Mouse (Mus musculus) midbrain, embryonic 16.5 days (tissue): ENCODE results near the gene Coil. TPM values are rescaled to one million over a fixed set of nuclear protein-coding genes. Genes with fewer than 3 reads are reported as not detected.

ENCODE experiments used
- ATAC-seq: fragments of 200-750 bp; cut with Nextera tagmentation; 2 replicates; pipeline ENCODE4 v1.8.0; 2017; ENCODE audit warnings: moderate TSS enrichment
- H3K27ac ChIP-seq: fragments of 300-500 bp; sonication (generic); 2 replicates; pipeline ENCODE4 v1.5.1; 2014; ENCODE audit warnings: mild to moderate bottlenecking, low read length, mixed read lengths
- H3K27me3 ChIP-seq: fragments of 300-500 bp; sonication (generic); 2 replicates; pipeline ENCODE4 v1.6.1; 2014; ENCODE audit warnings: low read depth, low read length, mixed read lengths; ENCODE audit not compliant: control insufficient read depth, insufficient read depth
- H3K36me3 ChIP-seq: fragments of 300-500 bp; sonication (generic); 2 replicates; pipeline ENCODE4 v1.6.1; 2014; ENCODE audit warnings: mild to moderate bottlenecking, low read length, moderate library complexity, mixed read lengths; ENCODE audit not compliant: control insufficient read depth, insufficient read depth
- H3K4me1 ChIP-seq: fragments of 300-500 bp; sonication (generic); 2 replicates; pipeline ENCODE4 v1.6.1; 2014; ENCODE audit warnings: mild to moderate bottlenecking, low read length, mixed read lengths; ENCODE audit not compliant: control insufficient read depth, insufficient read depth
- H3K4me2 ChIP-seq: fragments of 300-500 bp; sonication (generic); 2 replicates; pipeline ENCODE4 v1.6.1; 2014; ENCODE audit warnings: mild to moderate bottlenecking, low read length, mixed read lengths
- H3K4me3 ChIP-seq: fragments of 300-500 bp; sonication (generic); 2 replicates; pipeline ENCODE4 v1.5.1; 2014; ENCODE audit warnings: low read depth, mild to moderate bottlenecking, low read length, moderate library complexity, mixed read lengths
- H3K9ac ChIP-seq: fragments of 300-500 bp; sonication (generic); 2 replicates; pipeline ENCODE4 v1.6.1; 2014; ENCODE audit warnings: low read depth, low read length, mixed read lengths
- H3K9me3 ChIP-seq: fragments of 300-500 bp; sonication (generic); replicated peaks from 2 replicates; pipeline ENCODE4 v1.6.1; 2014; ENCODE audit warnings: mild to moderate bottlenecking, low read length, mixed read lengths; ENCODE audit not compliant: control insufficient read depth, poor library complexity, severe bottlenecking
- WGBS: fragments of 180-500 bp; shearing (Covaris S2); extraction: QIAGEN DNeasy Blood & Tissue Kit; methylation state at CpG from one replicate; pipeline ENCODE4 v1.1.7; 2014; 5-methylcytosine and 5-hydroxymethylcytosine counted together
- polyA plus RNA-seq: library from polyadenylated mRNA; unstranded; fragments of >200 nt; fragmentation: Nextera tagmentation; extraction: Ambion mirVana; gene quantifications from 2 replicates; pipeline ENCODE4 v1.2.1, GENCODE M21; 2015

Gene Coil
- polyA plus RNA-seq, 1 experiment from 2014 or later, result 30.4 TPM

GRCm38 (mm10) chr11:88941489-88941888 lies 28.6 kb upstream of the Coil start:
- no peak overlapping the region for H3K9ac ChIP-seq
- H3K4me2 ChIP-seq, result no peak overlapping the region
- no peak overlapping the region for H3K4me3 ChIP-seq
- no peaks in the 10 kb centered on the region for H3K27me3 ChIP-seq
- no peak for ATAC-seq
- H3K36me3 ChIP-seq, result 0 out of 2 replicates have a peak, but pooled peaks cover 8% of the 10 kb centered on the region
- no peaks in the 10 kb centered on the region for H3K9me3 ChIP-seq
- WGBS, result 85% methylated on average over 12 of the region's 12 CpGs
- no peaks in the 10 kb centered on the region for H3K4me1 ChIP-seq
- H3K27ac ChIP-seq, result no peak overlapping the region

GRCm38 (mm10) chr11:88945971-88946585 lies 24.0 kb upstream of the Coil start:
- H3K27me3 ChIP-seq, result no peaks in the 10 kb centered on the region
- no peak overlapping the region for H3K4me3 ChIP-seq
- H3K9ac ChIP-seq, result no peak overlapping the region
- no peak overlapping the region for H3K4me2 ChIP-seq
- H3K9me3 ChIP-seq, result no peaks in the 10 kb centered on the region
- peaks cover 4% of the 10 kb centered on the region; the same call in 1 of the 2 replicates for H3K36me3 ChIP-seq
- 85% methylated on average over 6 of the region's 8 CpGs for WGBS
- H3K27ac ChIP-seq, result no peak overlapping the region
- ATAC-seq, result no peak
- H3K4me1 ChIP-seq, result no peaks in the 10 kb centered on the region

DNA sequence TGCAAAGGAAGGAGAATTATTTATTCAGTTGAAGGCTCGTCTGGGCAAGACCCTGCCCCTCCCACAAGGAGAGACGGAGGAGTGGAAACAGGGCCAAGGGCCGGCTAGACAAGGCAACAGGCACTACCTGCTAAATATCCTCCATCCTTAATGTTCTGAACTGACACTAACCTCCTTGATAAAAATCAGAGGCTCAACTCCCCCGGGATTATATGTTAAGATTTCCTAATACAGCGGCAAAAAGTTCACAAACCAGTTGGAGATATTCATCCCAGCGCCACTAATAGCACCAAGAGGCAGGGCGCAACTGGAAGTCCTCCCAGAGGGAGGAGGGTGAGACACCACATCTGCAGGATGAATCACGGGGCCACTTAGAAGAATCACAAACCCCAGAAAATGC lies 21.2 kb upstream of the Coil start:
- H3K4me1 ChIP-seq, result peaks cover 6% of the 10 kb centered on the region
- no peak overlapping the region for H3K4me3 ChIP-seq
- no peak overlapping the region for H3K9ac ChIP-seq
- ATAC-seq, result no peak
- H3K27ac ChIP-seq, result no peak overlapping the region
- H3K27me3 ChIP-seq, result no peaks in the 10 kb centered on the region
- peaks cover 4% of the 10 kb centered on the region; the same call in 1 of the 2 replicates for H3K36me3 ChIP-seq
- H3K4me2 ChIP-seq, result no peak overlapping the region
- H3K9me3 ChIP-seq, result no peaks in the 10 kb centered on the region
- 80% methylated on average over 8 of the region's 8 CpGs for WGBS

- Histone ChIP-seq H3K4me1 (peaks cover 9% of the 10 kb centered on the region), H3K27ac (no peak overlapping the region), H3K9ac (no peak overlapping the region), H3K4me3 (no peak overlapping the region), H3K27me3 (no peaks in the 10 kb centered on the region), H3K36me3 (no peaks in the 10 kb centered on the region; the same call in 1 of the 2 replicates), H3K9me3 (no peaks in the 10 kb centered on the region), H3K4me2 (no peak overlapping the region)
- ATAC-seq, result no peak
- WGBS, result 94% methylated on average over 8 of the region's 8 CpGs
Observed at GRCm38 (mm10) chr11:88949802-88950639, 20.0 kb upstream of the Coil start.

DNA sequence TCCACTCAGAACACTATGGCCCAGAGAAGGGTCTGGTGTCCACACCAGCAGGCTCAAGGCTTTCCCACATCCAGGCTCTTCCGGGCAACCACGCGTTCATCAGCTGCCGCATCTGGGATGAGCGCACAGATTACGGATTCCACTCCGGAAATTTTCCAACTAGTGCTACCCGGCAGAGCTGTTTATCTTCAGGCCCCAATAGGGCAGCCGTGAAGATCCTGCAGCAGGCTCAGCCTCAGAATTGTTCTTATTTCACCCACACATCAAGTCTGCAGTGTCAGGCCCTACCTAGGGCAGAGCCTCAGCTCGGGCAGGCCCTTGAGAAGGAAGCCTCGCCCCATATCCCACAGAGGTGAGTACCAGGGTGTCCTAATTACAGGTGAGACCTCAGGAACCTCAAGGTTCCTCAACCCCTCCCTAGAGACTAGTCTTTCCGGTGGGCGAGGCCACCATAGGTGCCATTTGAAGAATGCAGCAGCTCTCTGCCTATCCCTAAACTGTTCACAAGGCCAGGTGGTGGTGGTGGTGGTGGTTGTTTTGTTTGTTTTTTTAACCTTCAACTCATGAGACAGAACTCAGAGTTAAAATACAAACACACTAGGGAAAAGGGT lies 19.3 kb upstream of the Coil start:
- H3K4me2 ChIP-seq, result no peak overlapping the region
- 92% methylated on average over 13 of the region's 13 CpGs for WGBS
- H3K4me3 ChIP-seq, result no peak overlapping the region
- H3K4me1 ChIP-seq, result peaks cover 9% of the 10 kb centered on the region
- no peaks in the 10 kb centered on the region for H3K9me3 ChIP-seq
- ATAC-seq, result no peak
- H3K9ac ChIP-seq, result no peak overlapping the region
- H3K36me3 ChIP-seq, result no peaks in the 10 kb centered on the region; the same call in 1 of the 2 replicates
- H3K27me3 ChIP-seq, result no peaks in the 10 kb centered on the region
- H3K27ac ChIP-seq, result no peak overlapping the region

- no peak for ATAC-seq
- Histone ChIP-seq H3K27me3 (no peaks in the 10 kb centered on the region), H3K4me3 (no peak overlapping the region), H3K9ac (no peak overlapping the region), H3K36me3 (no peaks in the 10 kb centered on the region; the same call in 1 of the 2 replicates), H3K27ac (no peak overlapping the region), H3K4me1 (peaks cover 9% of the 10 kb centered on the region), H3K9me3 (no peaks in the 10 kb centered on the region), H3K4me2 (no peak overlapping the region)
- 98% methylated on average over 2 of the region's 2 CpGs for WGBS
Observed at GRCm38 (mm10) chr11:88951576-88951975, 18.5 kb upstream of the Coil start.

DNA sequence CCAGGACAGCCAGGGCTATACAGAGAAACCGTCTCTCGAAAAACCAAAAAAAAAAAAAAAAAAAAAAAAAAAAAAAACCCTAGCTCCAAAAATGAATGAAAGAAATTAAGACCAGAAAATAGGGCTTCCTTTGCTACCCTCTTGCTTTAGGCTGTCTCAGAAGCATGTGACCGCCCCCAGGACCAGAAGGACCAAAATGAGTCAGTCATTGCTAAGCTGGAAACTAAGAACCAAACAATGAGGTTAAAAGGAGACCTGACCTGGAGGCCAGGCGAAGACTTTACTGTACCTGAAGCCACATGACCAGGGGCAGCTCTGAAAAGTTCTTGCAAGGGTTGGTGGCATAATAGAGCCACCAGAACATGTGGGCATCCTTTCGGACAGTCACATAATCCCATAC lies 17.9 kb upstream of the Coil start:
- Histone ChIP-seq H3K4me2 (no peak overlapping the region), H3K36me3 (no peaks in the 10 kb centered on the region; the same call in 1 of the 2 replicates), H3K27ac (no peak overlapping the region), H3K9me3 (no peaks in the 10 kb centered on the region), H3K4me3 (no peak overlapping the region), H3K27me3 (no peaks in the 10 kb centered on the region), H3K9ac (no peak overlapping the region), H3K4me1 (peaks cover 9% of the 10 kb centered on the region)
- WGBS, result 96% methylated on average over 5 of the region's 5 CpGs
- no peak for ATAC-seq

- H3K27ac ChIP-seq, result no peak overlapping the region
- no peak overlapping the region for H3K4me3 ChIP-seq
- no peaks in the 10 kb centered on the region; the same call in 1 of the 2 replicates for H3K36me3 ChIP-seq
- peaks cover 9% of the 10 kb centered on the region for H3K4me1 ChIP-seq
- H3K27me3 ChIP-seq, result no peaks in the 10 kb centered on the region
- 92% methylated on average over 3 of the region's 3 CpGs for WGBS
- H3K9ac ChIP-seq, result no peak overlapping the region
- H3K4me2 ChIP-seq, result no peak overlapping the region
- no peaks in the 10 kb centered on the region for H3K9me3 ChIP-seq
- ATAC-seq, result no peak
Observed at GRCm38 (mm10) chr11:88953582-88953981, 16.5 kb upstream of the Coil start.

- Histone ChIP-seq H3K9ac (peak overlapping the region; percentile 35), H3K4me2 (peak overlapping the region; percentile 63), H3K27ac (peak overlapping the region; percentile 23), H3K36me3 (no peaks in the 10 kb centered on the region; the same call in 1 of the 2 replicates), H3K4me1 (peaks cover 9% of the 10 kb centered on the region), H3K9me3 (no peaks in the 10 kb centered on the region), H3K27me3 (no peaks in the 10 kb centered on the region), H3K4me3 (peak overlapping the region; percentile 47)
- WGBS, result 0% methylated on average over 4 of the region's 4 CpGs
- peak; percentile 69; the same call in 1 of the 2 replicates for ATAC-seq
Observed at GRCm38 (mm10) chr11:88954803-88955202, 15.2 kb upstream of the Coil start.
